Mouse (Mus musculus) myocyte (in vitro differentiated cells): Measurements from ENCODE around the gene Dolk.

Experiments
- MAX ChIP-seq: IDR thresholded peaks from one replicate; pipeline ENCODE4 v1.6.1; 2011; ENCODE audit warnings: low read depth, mild to moderate bottlenecking, control low read depth
- POLR2A ChIP-seq: IDR thresholded peaks from one replicate; pipeline ENCODE4 v1.6.1; 2011; ENCODE audit warnings: low read depth, mild to moderate bottlenecking, control low read depth, moderate library complexity; ENCODE audit not compliant: insufficient read length
- REST ChIP-seq: IDR thresholded peaks from one replicate; pipeline ENCODE4 v1.6.1; 2011; ENCODE audit warnings: mild to moderate bottlenecking, control low read depth, moderate library complexity; ENCODE audit not compliant: insufficient read depth, insufficient read length
- SRF ChIP-seq: IDR thresholded peaks from one replicate; pipeline ENCODE4 v1.6.1; 2011; ENCODE audit warnings: low read depth; ENCODE audit not compliant: control insufficient read depth, insufficient read length
- USF1 ChIP-seq: IDR thresholded peaks from one replicate; pipeline ENCODE4 v1.6.1; 2011; ENCODE audit warnings: low read depth, mild to moderate bottlenecking, control low read depth, moderate library complexity

- TF ChIP-seq MAX (no peak), USF1 (no peak), SRF (no peak), REST (no peak), POLR2A (no peak)
Measured at GRCm38 (mm10) chr2:30262840-30263441, 23.2 kb downstream of the Dolk start.
